Mouse (Mus musculus): ENCODE data around the gene Ccdc63.

DNA sequence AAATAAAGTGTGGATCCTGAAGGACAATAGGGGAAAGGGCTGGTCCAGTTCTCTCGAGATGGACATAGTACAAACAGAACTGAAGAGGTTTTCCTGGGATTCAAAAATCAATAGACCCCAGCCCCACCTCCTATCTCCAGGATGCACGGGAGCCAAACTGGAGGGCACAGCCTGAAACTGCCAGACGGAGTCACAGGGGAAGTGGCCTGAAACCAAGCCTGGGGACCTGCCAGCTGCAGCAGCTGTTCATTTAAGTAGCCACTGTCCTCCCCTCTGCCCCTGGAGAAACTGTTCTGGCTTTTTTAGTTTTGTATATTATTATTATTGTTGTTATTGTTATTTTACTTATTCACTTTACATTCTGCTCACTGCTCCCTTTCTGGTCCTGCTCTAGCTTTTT, 48.5 kb upstream of the Ccdc63 start:
- no peak for TF ChIP-seq MYOD1 (IDR thresholded peaks at IDR 0.05; ENCODE audit: control insufficient read depth in 1 of 3, insufficient read length in 2 of 3, low read depth in 2 of 3)
- TF ChIP-seq TCF12 (IDR thresholded peaks at IDR 0.05; ENCODE audit: insufficient read depth, poor library complexity, severe bottlenecking), result no peak
- TF ChIP-seq MAX (IDR thresholded peaks at IDR 0.05; ENCODE audit: low read depth), result no peak
- no peak for TF ChIP-seq E2F4 (IDR thresholded peaks at IDR 0.05; ENCODE audit: insufficient read depth)
- TF ChIP-seq POLR2A (IDR thresholded peaks at IDR 0.05; ENCODE audit: insufficient read length, low read depth), result no peak
- no peak for TF ChIP-seq USF1 (IDR thresholded peaks at IDR 0.05; ENCODE audit: low read depth)
- no peak for TF ChIP-seq SRF (IDR thresholded peaks at IDR 0.05; ENCODE audit: control insufficient read depth, insufficient read length, low read depth)
- TF ChIP-seq CEBPB (IDR thresholded peaks at IDR 0.05; ENCODE audit: insufficient read depth, poor library complexity, severe bottlenecking), result no peak
